Mouse (Mus musculus) myocyte (in vitro differentiated cells): Measurements from ENCODE around the gene Cog2. TPM values are rescaled to one million over a fixed set of nuclear protein-coding genes. Genes with fewer than 3 reads are reported as not detected.

Experiments used
- H3K27me3 ChIP-seq: one replicate; pipeline ENCODE4 v1.6.1; 2011; ENCODE audit not compliant: control insufficient read depth, insufficient read depth, insufficient read length
- H3K36me3 ChIP-seq: one replicate; pipeline ENCODE4 v1.6.1; 2011; ENCODE audit not compliant: control insufficient read depth, insufficient read depth
- H3K4me2 ChIP-seq: one replicate; pipeline ENCODE4 v1.6.1; 2011; ENCODE audit warnings: low read depth, control low read depth
- H3K4me3 ChIP-seq: one replicate; pipeline ENCODE4 v1.5.1; 2011; ENCODE audit warnings: mild to moderate bottlenecking, control low read depth, moderate library complexity
- H3K79me2 ChIP-seq: one replicate; pipeline ENCODE4 v1.6.1; 2011; ENCODE audit not compliant: control insufficient read depth, insufficient read depth
- H3ac ChIP-seq: one replicate; pipeline ENCODE4 v1.6.1; 2011; ENCODE audit not compliant: control insufficient read depth, insufficient read length
- CEBPB ChIP-seq: IDR thresholded peaks from 2 replicates; pipeline ENCODE4 v1.6.1; 2011; ENCODE audit warnings: mild to moderate bottlenecking, moderate library complexity; ENCODE audit not compliant: poor library complexity, insufficient read depth, severe bottlenecking
- E2F4 ChIP-seq: IDR thresholded peaks from one replicate; pipeline ENCODE4 v1.6.1; 2011; ENCODE audit warnings: mild to moderate bottlenecking, control low read depth, moderate library complexity; ENCODE audit not compliant: insufficient read depth
- MAX ChIP-seq: IDR thresholded peaks from one replicate; pipeline ENCODE4 v1.6.1; 2011; ENCODE audit warnings: low read depth, mild to moderate bottlenecking, control low read depth
- MYOD1 ChIP-seq, 3 experiments: IDR thresholded peaks; one replicate each; pipeline ENCODE4 v1.6.1; 2011; ENCODE audit warnings: control low read depth in 2 of 3, low read depth in 2 of 3, mild to moderate bottlenecking in 2 of 3, moderate library complexity in 1 of 3; ENCODE audit not compliant: insufficient read length in 2 of 3, control insufficient read depth in 1 of 3
- MYOG ChIP-seq, 3 experiments: IDR thresholded peaks; one replicate each; pipeline ENCODE4 v1.6.1; 2011; ENCODE audit warnings: control low read depth in 2 of 3, low read depth in 2 of 3, mild to moderate bottlenecking in 2 of 3; ENCODE audit not compliant: insufficient read length in 2 of 3, control insufficient read depth in 1 of 3, insufficient read depth in 1 of 3
- POLR2A ChIP-seq: IDR thresholded peaks from one replicate; pipeline ENCODE4 v1.6.1; 2011; ENCODE audit warnings: low read depth, mild to moderate bottlenecking, control low read depth, moderate library complexity; ENCODE audit not compliant: insufficient read length
- POLR2AphosphoS2 ChIP-seq: IDR thresholded peaks from one replicate; pipeline ENCODE4 v1.6.1; 2011; ENCODE audit warnings: low read depth, control low read depth; ENCODE audit not compliant: insufficient read length
- REST ChIP-seq: IDR thresholded peaks from one replicate; pipeline ENCODE4 v1.6.1; 2011; ENCODE audit warnings: mild to moderate bottlenecking, control low read depth, moderate library complexity; ENCODE audit not compliant: insufficient read depth, insufficient read length
- SRF ChIP-seq: IDR thresholded peaks from one replicate; pipeline ENCODE4 v1.6.1; 2011; ENCODE audit warnings: low read depth; ENCODE audit not compliant: control insufficient read depth, insufficient read length
- TCF12 ChIP-seq: IDR thresholded peaks from one replicate; pipeline ENCODE4 v1.6.1; 2011; ENCODE audit warnings: mild to moderate bottlenecking, control low read depth; ENCODE audit not compliant: poor library complexity, insufficient read depth, severe bottlenecking
- TCF3 ChIP-seq: IDR thresholded peaks from one replicate; pipeline ENCODE4 v1.6.1; 2011; ENCODE audit warnings: low read depth, control low read depth; ENCODE audit not compliant: insufficient read length
- USF1 ChIP-seq: IDR thresholded peaks from one replicate; pipeline ENCODE4 v1.6.1; 2011; ENCODE audit warnings: low read depth, mild to moderate bottlenecking, control low read depth, moderate library complexity
- polyA plus RNA-seq: library from polyadenylated mRNA; unstranded; fragments of >200 nt; fragmentation: generic; extraction: Trizol; gene quantifications from one replicate; pipeline ENCODE4 v1.2.1, GENCODE M21; 2012; ENCODE audit warnings: missing spikeins

Cog2 gene
- polyA plus RNA-seq, 1 experiment: 26.3 TPM

- H3ac ChIP-seq: no peak overlapping the region
- peaks cover 1% of the 10 kb centered on the region for H3K27me3 ChIP-seq
- TF ChIP-seq MYOD1 (IDR thresholded peaks at IDR 0.05; ENCODE audit: control insufficient read depth in 1 of 3, insufficient read length in 2 of 3, low read depth in 2 of 3): no peak
- no peak for TF ChIP-seq REST
- TF ChIP-seq MYOG (IDR thresholded peaks at IDR 0.05; ENCODE audit: control insufficient read depth in 1 of 3, insufficient read depth in 1 of 3, insufficient read length in 2 of 3, low read depth in 2 of 3): no peak
- TF ChIP-seq POLR2AphosphoS2: no peak
- no peak for TF ChIP-seq USF1
- no peak for TF ChIP-seq MAX
- TF ChIP-seq TCF12: no peak
- no peak for TF ChIP-seq POLR2A
- no peak for TF ChIP-seq CEBPB
- TF ChIP-seq TCF3: no peak
- no peak for TF ChIP-seq SRF
- TF ChIP-seq E2F4: no peak
- H3K4me2 ChIP-seq: no peak overlapping the region
- H3K36me3 ChIP-seq: no peaks in the 10 kb centered on the region
- H3K79me2 ChIP-seq: no peaks in the 10 kb centered on the region
- H3K4me3 ChIP-seq: no peak overlapping the region
Observed at GRCm38 (mm10) chr8:124499236-124499937, 21.2 kb upstream of the Cog2 start.

DNA sequence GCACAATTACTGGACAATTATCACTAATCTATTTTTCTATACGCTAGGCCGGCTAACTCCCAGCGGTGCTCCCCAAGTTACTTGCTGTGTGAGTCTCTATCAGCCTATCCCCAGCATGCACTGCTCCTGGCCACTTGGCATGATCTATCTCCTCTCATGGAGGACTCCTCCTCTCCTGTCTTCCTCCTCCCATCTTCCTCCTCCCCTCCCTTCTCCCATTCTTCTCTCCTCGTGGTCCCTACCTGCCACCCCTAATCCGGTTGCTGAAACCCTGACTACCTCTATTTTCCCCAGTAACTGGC, 20.7 kb upstream of the Cog2 start:
- no peak for TF ChIP-seq CEBPB
- no peak for TF ChIP-seq TCF3
- no peak for TF ChIP-seq E2F4
- no peak for TF ChIP-seq USF1
- no peak for TF ChIP-seq SRF
- TF ChIP-seq MAX: no peak
- TF ChIP-seq REST: no peak
- TF ChIP-seq TCF12: no peak
- no peak for TF ChIP-seq POLR2AphosphoS2
- TF ChIP-seq POLR2A: no peak
- no peak for TF ChIP-seq MYOD1 (IDR thresholded peaks at IDR 0.05; ENCODE audit: control insufficient read depth in 1 of 3, insufficient read length in 2 of 3, low read depth in 2 of 3)
- no peak for TF ChIP-seq MYOG (IDR thresholded peaks at IDR 0.05; ENCODE audit: control insufficient read depth in 1 of 3, insufficient read depth in 1 of 3, insufficient read length in 2 of 3, low read depth in 2 of 3)
- H3K27me3 ChIP-seq: no peaks in the 10 kb centered on the region
- no peak overlapping the region for H3K4me3 ChIP-seq
- no peak overlapping the region for H3ac ChIP-seq
- no peaks in the 10 kb centered on the region for H3K36me3 ChIP-seq
- no peaks in the 10 kb centered on the region for H3K79me2 ChIP-seq
- no peak overlapping the region for H3K4me2 ChIP-seq

- Histone ChIP-seq H3K36me3 (no peaks in the 10 kb centered on the region), H3ac (no peak overlapping the region), H3K4me2 (no peak overlapping the region), H3K27me3 (peaks cover 4% of the 10 kb centered on the region), H3K79me2 (no peaks in the 10 kb centered on the region), H3K4me3 (no peak overlapping the region)
- no peak for TF ChIP-seq MYOD1 (IDR thresholded peaks at IDR 0.05; ENCODE audit: control insufficient read depth in 1 of 3, insufficient read length in 2 of 3, low read depth in 2 of 3)
- no peak for TF ChIP-seq TCF12
- no peak for TF ChIP-seq CEBPB
- TF ChIP-seq POLR2AphosphoS2: no peak
- TF ChIP-seq POLR2A: no peak
- no peak for TF ChIP-seq TCF3
- TF ChIP-seq USF1: no peak
- TF ChIP-seq REST: no peak
- no peak for TF ChIP-seq SRF
- TF ChIP-seq E2F4: no peak
- TF ChIP-seq MAX: no peak
- no peak for TF ChIP-seq MYOG (IDR thresholded peaks at IDR 0.05; ENCODE audit: control insufficient read depth in 1 of 3, insufficient read depth in 1 of 3, insufficient read length in 2 of 3, low read depth in 2 of 3)
Observed at GRCm38 (mm10) chr8:124505626-124506025, 14.9 kb upstream of the Cog2 start.

DNA sequence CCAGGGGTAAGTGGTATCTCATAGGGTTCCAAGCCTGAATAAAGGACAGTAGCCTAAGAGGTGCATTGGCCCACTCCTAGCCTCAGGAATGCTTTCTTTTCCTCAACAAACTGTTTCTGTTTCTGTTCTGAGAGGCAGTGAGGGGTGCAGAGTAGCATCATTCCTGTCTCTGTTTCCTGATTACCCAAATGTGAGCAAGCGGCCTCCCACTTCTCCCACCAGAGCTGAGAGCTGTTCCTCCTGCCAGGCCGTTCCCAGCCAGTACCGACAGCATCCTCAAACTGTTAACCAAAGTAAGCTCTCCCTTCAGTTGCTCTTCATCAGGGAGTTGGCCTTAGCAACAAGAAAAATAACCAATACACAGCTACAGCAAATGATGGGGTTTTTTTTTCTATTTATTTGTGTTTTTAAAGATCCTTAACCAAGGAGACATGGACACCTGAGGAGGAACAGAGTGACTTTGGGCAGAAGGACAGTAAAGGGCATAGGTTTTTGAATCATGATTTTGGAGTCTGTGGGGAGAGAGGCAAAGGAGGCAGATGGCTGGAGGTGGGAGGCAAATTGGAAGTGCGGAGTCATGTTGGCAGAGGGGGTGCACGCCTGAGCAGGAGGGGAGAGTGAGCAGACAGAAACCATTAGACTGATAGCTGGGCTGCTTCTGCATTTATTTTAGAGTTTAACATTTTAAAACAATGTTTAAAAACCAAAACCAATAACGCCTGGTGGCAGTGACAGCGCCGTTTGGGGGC, 12.8 kb upstream of the Cog2 start:
- Histone ChIP-seq H3K4me2 (no peak overlapping the region), H3K4me3 (no peak overlapping the region), H3K27me3 (peaks cover 4% of the 10 kb centered on the region), H3ac (no peak overlapping the region), H3K36me3 (no peaks in the 10 kb centered on the region), H3K79me2 (no peaks in the 10 kb centered on the region)
- TF ChIP-seq E2F4 (no peak), CEBPB (no peak), SRF (no peak), TCF12 (no peak)
